Mouse (Mus musculus) yolk sac, embryonic 10.5 days (tissue): Measurements from ENCODE around the gene Gm36210.

Source experiments
- DNase-seq: peaks from one replicate; pipeline ENCODE4 v3.0.0-alpha.2; 2017; ENCODE audit warnings: low spot score

Gm36210 gene

GRCm38 (mm10) chr7:4922931-4923565 is 16.7 kb upstream of the Gm36210 start:
- peak; percentile 46 for DNase-seq

GRCm38 (mm10) chr7:4922508-4922907 is 16.2 kb upstream of the Gm36210 start:
- DNase-seq: peak; percentile 74

GRCm38 (mm10) chr7:4921824-4922482 is 15.6 kb upstream of the Gm36210 start, which contains the start of gene Nat14:
TSS of gene Nat14 (plus strand) at chr7:4922028.
- no peak for DNase-seq

DNA sequence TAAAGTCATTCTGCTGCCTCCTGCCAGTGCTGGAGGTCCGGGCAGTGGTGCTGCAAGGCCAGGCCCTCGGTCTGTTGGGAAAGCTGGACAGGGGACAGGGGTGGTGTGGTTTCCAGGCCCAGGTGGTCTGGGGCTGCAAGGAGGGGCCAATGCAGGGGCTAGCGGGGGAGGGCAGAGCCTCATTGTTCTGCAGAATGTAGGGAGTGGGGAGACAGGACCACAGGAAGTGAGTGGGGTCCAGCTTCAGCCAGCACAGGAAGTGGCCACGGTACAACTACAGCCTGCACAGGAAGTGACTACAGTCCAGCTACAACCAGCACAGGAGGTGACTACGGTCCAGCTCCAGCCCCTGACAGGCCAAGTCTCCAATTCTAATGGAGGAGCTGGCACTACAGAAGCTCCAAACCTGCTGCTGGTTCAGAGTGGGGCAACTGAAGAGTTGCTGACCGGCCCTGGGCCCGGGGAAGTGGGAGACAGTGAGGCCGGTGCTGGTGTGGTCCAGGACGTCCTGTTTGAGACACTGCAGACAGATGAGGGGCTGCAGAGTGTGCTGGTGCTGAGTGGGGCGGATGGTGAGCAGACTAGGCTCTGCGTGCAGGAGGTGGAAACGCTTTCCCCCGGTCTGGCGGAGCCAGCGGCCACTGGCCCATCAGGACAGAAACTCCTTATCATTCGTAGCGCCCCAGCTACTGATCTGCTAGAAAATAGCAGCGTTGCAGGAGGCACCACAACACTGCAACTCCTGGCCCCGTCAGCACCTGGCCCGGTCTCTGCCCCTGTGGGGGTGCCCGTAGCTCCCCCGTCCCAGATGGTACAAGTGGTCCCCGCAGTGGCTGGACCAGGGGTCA is 14.9 kb upstream of the Gm36210 start:
- peak; percentile 34 for DNase-seq

- DNase-seq: no peak
These were observed 14.2 kb upstream of the Gm36210 start for GRCm38 (mm10) chr7:4920496-4920895.

DNA sequence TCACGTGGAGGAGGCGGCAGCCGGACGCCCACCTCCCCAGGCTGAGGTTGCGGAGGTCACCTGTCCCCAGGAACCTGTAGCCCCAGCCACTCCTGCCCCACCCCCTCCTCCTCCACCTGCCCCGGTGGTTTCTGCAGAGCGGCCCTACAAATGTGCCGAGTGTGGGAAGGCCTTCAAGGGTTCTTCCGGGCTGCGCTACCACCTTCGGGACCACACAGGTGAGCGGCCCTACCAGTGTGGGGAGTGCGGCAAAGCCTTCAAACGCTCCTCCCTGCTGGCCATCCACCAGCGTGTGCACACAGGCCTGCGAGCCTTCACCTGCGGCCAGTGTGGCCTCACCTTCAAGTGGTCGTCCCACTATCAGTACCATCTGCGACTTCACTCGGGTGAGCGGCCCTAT is 13.7 kb upstream of the Gm36210 start:
- no peak for DNase-seq

- DNase-seq: no peak
These were observed 12.8 kb upstream of the Gm36210 start for GRCm38 (mm10) chr7:4919096-4919495.

DNA sequence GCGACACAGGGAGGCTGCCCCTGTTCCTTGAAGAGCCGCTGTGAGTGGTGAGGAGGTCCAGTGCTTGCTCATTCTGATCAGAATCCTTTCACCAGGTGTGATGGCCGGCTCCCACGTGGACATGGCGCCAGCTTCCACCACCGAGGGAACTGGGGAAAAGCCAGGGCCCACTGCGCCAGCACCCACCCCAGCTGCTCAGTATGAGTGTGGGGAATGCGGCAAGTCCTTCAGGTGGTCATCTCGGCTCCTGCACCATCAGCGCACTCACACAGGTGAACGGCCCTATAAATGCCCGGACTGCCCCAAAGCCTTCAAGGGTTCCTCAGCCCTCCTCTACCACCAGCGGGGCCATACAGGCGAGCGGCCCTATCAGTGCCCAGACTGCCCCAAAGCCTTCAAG is 12.4 kb upstream of the Gm36210 start:
- DNase-seq: no peak

DNA sequence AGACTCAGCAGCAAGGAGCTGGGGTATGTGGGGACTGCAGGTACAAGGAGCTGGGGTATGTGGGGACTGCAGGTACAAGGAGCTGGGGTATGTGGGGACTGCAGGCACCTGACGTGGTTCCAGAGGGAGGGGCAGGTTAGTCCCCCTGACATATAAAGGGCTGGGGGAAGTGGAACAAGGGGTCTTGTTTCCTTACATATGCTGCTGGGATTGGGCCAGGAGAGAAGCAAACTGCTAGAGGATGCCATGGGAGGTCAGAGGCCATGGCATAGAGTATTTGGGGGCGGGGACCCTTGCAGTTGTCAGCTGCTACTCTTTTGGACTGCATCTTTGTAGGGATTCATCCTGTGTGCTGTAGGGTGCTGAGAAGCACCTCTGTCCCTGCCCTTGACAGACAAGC is 11.2 kb upstream of the Gm36210 start:
- DNase-seq: no peak

GRCm38 (mm10) chr7:4915669-4916416 is 9.5 kb upstream of the Gm36210 start:
- no peak for DNase-seq

- peak; percentile 94 for DNase-seq
These were observed 8.8 kb upstream of the Gm36210 start, which contains the start of gene Zfp628 for GRCm38 (mm10) chr7:4915007-4915665. TSS of gene Zfp628 (plus strand) at chr7:4915217.

DNA sequence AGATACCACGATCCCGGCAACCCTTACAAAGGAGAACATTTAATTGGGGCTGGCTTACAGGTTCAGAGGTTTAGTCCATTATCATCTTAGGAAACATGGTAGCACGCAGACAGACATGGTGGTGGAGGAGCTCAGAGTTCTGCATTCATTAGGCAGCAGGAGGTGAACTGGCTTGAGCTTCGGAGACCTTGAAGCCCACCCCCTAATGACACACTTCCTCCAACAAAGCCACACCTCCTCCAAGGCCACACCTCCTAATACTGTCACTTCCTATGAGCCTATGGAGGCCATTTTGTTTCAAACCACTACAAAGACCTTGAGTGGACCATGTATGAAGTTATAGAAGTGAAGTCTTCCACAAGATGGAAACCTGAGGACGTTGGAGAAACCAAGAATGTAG is 5.9 kb upstream of the Gm36210 start:
- DNase-seq: no peak

DNA sequence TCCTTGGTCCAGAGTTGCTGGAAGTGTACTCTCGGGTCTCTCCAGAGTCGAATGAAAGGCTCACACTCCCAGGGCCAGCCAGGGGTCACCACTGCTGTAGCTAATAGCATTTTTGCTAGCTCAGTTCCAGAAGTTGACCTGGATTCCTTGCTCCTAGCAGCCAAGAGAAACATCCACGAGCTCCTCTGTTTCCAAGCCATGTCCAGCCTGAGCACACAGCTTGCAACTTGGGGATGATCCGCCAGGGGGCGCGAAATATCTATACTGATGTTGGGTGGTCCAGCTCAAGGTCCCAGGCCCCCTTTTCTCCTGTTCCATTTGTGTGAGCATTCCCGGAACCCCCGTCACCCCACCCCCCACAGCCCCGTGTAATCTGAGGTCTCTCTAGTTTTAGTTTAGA is 5.2 kb upstream of the Gm36210 start:
- no peak for DNase-seq

DNA sequence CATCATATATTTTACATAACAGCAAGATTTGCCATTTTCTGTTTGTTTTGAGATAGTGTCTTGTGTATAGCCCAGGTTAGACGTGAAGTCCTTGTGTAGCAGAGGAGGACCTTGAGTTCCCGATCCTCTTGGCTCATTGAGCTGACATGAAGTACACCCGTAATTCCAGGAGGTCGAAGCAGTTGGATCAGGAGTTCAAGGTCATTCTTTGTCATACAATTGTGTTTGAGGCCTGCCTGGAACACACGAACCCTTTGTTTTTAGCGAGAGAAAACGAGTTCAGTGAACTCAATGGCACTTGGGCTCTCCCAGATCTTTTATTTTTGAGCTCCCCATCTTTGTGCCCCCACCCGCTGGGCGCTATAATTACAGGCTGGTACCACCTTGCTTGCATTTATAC is 3.9 kb downstream of the Gm36210 start:
- DNase-seq: no peak

GRCm38 (mm10) chr7:4901171-4901570 is 5.1 kb downstream of the Gm36210 start:
- DNase-seq: no peak

DNA sequence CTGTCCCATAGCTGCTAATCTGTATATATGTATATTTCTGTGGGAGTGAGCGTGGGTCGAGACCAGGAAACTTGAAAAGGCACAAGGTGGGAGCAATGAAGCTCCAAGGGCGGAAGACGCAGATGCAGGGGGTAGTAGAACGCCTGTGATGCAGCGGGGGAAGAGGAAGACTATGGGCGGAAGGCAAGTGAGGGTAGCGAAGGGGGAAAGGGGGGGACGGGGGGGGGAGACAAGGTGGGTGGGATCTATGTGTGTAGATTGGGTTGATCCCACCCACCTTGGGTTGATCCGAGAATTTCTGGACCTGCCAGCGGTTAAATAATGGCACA is 5.8 kb downstream of the Gm36210 start:
- DNase-seq: no peak

GRCm38 (mm10) chr7:4899649-4900522 is 6.4 kb downstream of the Gm36210 start:
- DNase-seq: no peak

DNA sequence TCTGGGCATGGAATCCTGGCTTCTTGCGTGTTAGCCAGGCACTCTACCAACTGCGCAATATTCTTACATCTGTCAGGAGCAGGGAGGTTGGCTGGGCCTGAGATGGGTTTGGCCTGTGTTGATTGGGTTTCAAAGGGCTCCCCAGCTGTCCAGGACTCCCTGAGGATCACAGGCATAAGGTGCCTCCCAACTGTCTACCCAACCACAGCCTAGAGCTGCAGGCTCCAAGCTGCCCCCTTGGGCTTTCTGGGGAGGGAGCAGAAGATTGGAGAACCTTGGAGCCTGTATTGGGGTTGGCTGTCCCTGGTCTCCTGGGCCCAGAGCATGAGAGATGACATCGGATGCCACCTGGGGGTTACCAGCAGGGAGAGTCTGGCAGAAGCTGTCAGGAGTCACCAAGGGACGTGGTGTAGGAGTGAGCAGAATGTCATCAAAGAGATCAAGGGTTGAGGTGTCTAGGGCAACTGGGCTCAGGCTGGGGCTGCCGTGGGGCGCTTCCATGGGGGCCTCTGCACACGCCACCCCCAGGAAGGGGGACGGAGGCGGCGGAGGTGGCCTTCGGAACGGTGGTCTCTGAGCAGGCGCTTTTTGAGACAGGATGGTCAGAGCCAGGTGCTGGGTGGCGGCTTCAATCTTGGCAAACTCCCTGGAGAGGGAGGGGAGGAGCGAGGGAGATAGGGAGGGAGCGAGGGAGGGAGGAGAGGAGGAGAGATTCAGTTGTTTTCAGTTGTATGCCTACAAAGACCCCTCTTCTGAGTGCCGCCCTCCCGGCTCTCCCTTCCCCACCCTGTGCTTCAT is 7.3 kb downstream of the Gm36210 start:
- no peak for DNase-seq

- no peak for DNase-seq
These were observed 11.1 kb downstream of the Gm36210 start for GRCm38 (mm10) chr7:4895186-4895585.

- no peak for DNase-seq
These were observed 19.6 kb downstream of the Gm36210 start for GRCm38 (mm10) chr7:4886680-4887079.
